Mouse (Mus musculus): ENCODE data around the gene Rab8a. TPM values are rescaled to one million over a fixed set of nuclear protein-coding genes. Genes with fewer than 3 reads are reported as not detected.
"Not testable (repeated sequence)": the region's sequence is repeated elsewhere in the genome, so short reads cannot be mapped to it uniquely, and the experiment has no call there.

The Rab8a gene
- 130 and 139 TPM in 2 replicates for polyA plus RNA-seq (2016; fragmentation: Nextera tagmentation; extraction: Ambion mirVana)

DNA sequence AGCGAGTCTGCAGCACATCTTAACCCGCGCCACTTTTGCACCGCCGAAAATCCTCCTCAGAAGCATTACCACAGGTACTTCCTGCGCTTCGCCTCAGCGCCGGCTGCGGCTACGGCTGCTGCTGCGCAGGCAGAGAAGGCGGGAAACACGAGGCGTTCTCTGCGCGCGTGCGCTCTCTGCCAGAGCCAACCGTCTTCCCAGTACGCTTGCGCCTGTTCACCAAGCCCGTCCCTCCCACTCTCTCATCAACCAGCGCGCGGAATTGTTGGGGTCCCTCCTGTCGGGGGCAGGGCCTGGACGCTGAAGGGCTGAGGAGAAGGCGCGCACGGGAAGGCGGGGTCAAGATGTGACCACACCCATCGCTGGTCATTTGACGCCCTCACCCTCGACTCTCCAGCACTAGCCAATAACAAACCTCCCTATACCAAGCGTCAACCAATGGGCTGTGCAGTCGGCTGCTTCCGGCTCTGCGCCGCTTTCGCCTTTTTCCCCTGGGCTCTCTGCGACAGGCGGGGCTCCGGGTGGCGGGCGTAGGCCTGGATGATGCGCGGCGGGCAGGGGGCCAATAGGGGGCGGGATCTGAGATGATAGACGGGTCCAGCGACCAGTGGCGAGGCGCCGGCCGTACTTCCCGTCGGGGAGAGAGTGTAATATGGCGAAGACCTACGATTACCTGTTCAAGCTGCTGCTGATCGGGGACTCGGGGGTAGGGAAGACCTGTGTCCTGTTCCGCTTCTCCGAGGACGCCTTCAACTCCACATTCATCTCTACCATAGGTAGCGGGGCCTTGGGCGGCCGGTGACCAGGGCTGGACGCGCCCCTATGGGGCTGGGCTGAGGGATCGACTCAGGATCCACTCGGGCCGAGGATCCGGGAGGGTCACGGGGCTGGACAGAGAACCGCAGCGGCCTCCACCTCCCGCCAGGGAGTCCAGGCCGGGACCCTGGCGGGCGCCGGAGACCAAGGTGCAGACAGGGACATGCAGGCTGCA, at the start of gene Rab8a:
TSS of gene Rab8a (plus strand) at position 494 of the 991 bp plus-strand sequence.
- Histone ChIP-seq H3K36me3 (replicated peaks) (peaks cover 32% of the 10 kb centered on the region), H3K4me1 (peaks cover 23% of the 10 kb centered on the region), H3K27ac (replicated peaks) (peak within 1 kb of the TSS; percentile 92), H3K27me3 (replicated peaks; ENCODE audit: low read depth, poor library complexity, severe bottlenecking) (no peaks in the 10 kb centered on the region), H3K4me3 (peak within 1 kb of the TSS; percentile 97), H3K9me3 (no peaks in the 10 kb centered on the region)
- WGBS, result under 1% methylated on average over 82 of the region's 82 CpGs
- DNase-seq (ENCODE audit: low spot score), result peak; percentile 100

DNA sequence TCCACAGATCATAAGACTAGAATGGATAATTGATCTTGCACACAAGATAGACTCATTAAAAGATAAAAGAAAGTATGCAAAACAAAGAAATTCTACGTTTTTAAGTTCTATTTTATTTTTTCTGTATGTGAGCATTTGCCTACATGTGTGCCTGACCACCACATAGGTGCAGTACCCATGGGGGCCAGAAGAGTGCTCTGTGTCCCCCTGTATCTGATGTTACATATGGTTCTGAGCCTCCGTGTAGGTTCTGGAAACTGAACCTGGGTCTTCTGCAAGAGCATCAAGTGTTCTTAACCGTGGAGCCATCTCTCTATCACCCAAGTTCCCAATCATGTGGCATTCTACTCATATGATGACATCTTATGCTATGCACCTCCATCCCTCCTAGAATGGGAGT, 48.5 kb upstream of the Rab8a start:
- H3K4me1 ChIP-seq, result no peaks in the 10 kb centered on the region
- no peaks in the 10 kb centered on the region for H3K27me3 ChIP-seq (replicated peaks; ENCODE audit: low read depth, poor library complexity, severe bottlenecking)
- WGBS, result 67% methylated on average over 3 of the region's 3 CpGs
- 0 out of 2 replicates have a peak, but pooled peaks cover 2% of the 10 kb centered on the region for H3K9me3 ChIP-seq
- DNase-seq (ENCODE audit: low spot score), result no peak
- no peaks in the 10 kb centered on the region for H3K36me3 ChIP-seq (replicated peaks)
- H3K27ac ChIP-seq (replicated peaks), result no peak overlapping the region
- no peak overlapping the region for H3K4me3 ChIP-seq

DNA sequence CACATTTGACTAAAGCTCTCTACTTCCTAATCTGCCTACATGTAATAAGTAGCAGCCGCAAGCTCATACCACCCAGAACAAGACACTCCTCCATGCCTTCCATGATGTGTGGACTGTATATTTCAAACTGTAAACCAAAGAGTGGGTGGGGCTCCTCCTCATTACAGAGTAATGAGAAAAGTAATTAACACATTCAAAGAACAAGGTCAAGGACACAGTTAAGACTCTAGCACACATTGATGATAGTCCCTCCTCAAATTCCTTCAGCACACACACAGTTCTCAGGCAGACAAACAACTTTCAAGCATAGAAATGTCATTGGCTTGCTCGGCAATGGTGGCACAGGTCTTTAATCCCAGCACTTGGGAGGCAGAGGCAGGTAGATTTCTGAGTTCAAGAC, 45.8 kb upstream of the Rab8a start:
- Histone ChIP-seq H3K36me3 (replicated peaks) (no peaks in the 10 kb centered on the region), H3K4me3 (no peak overlapping the region), H3K9me3 (0 out of 2 replicates have a peak, but pooled peaks cover 2% of the 10 kb centered on the region), H3K27ac (replicated peaks) (no peak overlapping the region), H3K4me1 (no peaks in the 10 kb centered on the region), H3K27me3 (replicated peaks; ENCODE audit: low read depth, poor library complexity, severe bottlenecking) (no peaks in the 10 kb centered on the region)
- WGBS, result 94% methylated on average over 2 of the region's 2 CpGs
- DNase-seq (ENCODE audit: low spot score), result no peak

DNA sequence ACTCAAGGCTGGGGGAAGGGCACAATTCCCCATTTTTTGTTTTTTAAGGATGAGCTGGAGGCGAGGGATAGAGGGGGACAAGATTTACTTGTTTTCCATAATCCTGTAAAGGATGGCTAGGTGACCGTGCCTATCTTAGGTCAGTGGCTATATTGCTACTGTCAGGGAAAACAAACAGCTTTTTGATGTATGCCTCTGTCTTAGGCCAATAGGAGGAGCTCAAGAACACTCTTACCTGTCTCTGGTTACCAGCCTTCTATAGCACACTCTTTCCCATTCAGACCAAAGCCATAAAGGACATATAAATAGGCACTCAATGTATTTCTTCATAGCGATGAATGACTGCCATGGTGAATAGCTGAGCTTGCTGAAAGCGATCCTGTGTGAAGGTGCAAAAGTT, 42.4 kb upstream of the Rab8a start:
- Histone ChIP-seq H3K36me3 (replicated peaks) (no peaks in the 10 kb centered on the region), H3K9me3 (no peaks in the 10 kb centered on the region), H3K4me1 (peaks cover 17% of the 10 kb centered on the region), H3K4me3 (no peak overlapping the region), H3K27me3 (replicated peaks; ENCODE audit: low read depth, poor library complexity, severe bottlenecking) (no peaks in the 10 kb centered on the region), H3K27ac (replicated peaks) (no peak overlapping the region)
- 55% methylated on average over 4 of the region's 4 CpGs for WGBS
- DNase-seq (ENCODE audit: low spot score), result no peak

DNA sequence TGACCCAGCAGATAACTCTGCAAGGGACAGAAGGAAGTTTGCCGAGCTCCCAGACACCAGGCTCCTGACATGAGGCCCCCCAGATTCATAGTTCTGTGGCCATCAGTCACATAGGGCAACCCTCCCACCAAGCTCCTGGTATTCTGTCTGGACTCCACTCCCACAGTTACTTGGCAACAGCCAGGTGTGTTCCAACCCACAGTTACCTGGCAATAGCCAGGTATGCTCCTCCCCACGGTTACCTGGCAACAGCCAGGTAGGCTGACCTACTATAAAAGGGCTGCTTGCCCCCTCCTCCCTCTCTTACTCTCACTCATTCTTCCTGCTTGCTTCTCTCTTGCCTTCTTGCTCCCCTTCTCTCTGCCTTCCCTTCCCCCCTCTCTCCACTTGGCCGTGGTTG, 39.5 kb upstream of the Rab8a start:
- not testable (repeated sequence) for H3K4me3 ChIP-seq; H3K36me3 ChIP-seq (replicated peaks); H3K27me3 ChIP-seq (replicated peaks; ENCODE audit: low read depth, poor library complexity, severe bottlenecking); H3K9me3 ChIP-seq
- Histone ChIP-seq H3K4me1 (peaks cover 17% of the 10 kb centered on the region), H3K27ac (replicated peaks) (peak overlapping the region; percentile 66; the same call in 1 of the 2 replicates)
- DNase-seq (ENCODE audit: low spot score), result peak; percentile 13
- WGBS, result 48% methylated on average over 3 of the region's 3 CpGs

DNA sequence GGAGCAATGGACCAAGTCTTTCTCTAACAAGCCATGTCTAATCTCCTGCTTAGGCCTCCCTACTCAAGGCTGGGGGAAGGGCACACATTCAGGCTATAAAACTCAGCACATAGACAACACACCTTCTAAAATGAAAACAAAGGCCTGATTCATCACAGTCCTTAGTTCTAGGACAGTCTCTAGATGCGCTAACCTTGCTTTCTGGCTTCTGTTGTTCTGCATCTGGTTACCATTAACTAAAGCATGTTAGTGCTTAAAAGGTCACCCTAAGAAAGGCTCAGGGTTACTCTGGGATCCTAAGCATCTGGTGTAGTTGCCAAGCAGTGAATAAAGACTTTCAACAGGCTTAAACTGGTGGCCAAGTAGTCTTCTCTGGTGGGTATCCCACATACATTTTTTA, 39.0 kb upstream of the Rab8a start:
- Histone ChIP-seq H3K36me3 (replicated peaks) (no peaks in the 10 kb centered on the region), H3K9me3 (no peaks in the 10 kb centered on the region), H3K4me3 (no peak overlapping the region), H3K27ac (replicated peaks) (peak overlapping the region; percentile 66; the same call in 1 of the 2 replicates), H3K4me1 (peaks cover 17% of the 10 kb centered on the region), H3K27me3 (replicated peaks; ENCODE audit: low read depth, poor library complexity, severe bottlenecking) (no peaks in the 10 kb centered on the region)
- peak; percentile 47 for DNase-seq (ENCODE audit: low spot score)
- WGBS, result 24% methylated on average over 1 of the region's 1 CpGs

DNA sequence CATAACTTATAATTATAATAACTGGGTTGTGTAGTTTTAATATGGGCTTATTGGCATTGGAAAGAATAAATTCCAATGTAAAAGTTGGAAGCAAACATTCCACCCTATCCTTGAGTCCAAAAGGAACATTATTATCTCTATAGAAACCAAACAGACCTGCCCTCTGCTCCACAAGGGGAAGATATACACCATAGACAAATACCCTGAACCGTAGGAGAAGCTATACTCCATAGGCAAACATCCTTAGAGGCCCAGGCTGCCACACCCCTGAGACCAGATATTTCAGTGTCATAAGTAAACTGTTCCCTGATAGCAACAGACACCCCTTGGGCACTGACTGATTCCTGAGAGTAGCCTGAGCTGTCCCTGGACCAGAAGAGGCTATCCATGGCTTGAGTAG, 33.2 kb upstream of the Rab8a start:
- Histone ChIP-seq H3K4me1 (peaks cover 17% of the 10 kb centered on the region), H3K4me3 (no peak overlapping the region), H3K9me3 (no peaks in the 10 kb centered on the region), H3K36me3 (replicated peaks) (no peaks in the 10 kb centered on the region), H3K27me3 (replicated peaks; ENCODE audit: low read depth, poor library complexity, severe bottlenecking) (no peaks in the 10 kb centered on the region), H3K27ac (replicated peaks) (no peak overlapping the region)
- 90% methylated on average over 1 of the region's 1 CpGs for WGBS
- DNase-seq (ENCODE audit: low spot score), result no peak

DNA sequence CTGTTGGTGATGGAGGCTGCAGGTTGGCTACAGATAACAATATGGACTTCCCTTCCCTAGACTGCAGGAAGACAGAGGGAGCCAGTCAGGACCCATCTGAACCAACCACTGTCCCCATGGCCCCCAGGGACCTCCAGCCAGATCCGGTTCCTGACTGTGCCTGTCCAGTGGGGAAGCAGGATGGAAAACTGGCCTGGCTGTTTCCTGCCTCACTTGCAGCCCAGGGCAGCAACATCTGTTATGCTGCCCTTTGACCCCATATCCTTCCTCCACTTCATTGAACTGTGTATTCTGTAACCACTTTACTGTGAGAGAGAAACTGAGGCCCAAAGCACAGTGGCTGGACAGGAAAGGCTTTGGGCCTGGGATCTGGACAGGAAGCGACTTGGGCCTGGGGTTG, 29.7 kb upstream of the Rab8a start:
- 41% methylated on average over 2 of the region's 2 CpGs for WGBS
- Histone ChIP-seq H3K36me3 (replicated peaks) (no peaks in the 10 kb centered on the region), H3K9me3 (no peaks in the 10 kb centered on the region), H3K4me1 (peaks cover 29% of the 10 kb centered on the region), H3K27ac (replicated peaks) (peak overlapping the region; percentile 46), H3K27me3 (replicated peaks; ENCODE audit: low read depth, poor library complexity, severe bottlenecking) (no peaks in the 10 kb centered on the region), H3K4me3 (no peak overlapping the region)
- DNase-seq (ENCODE audit: low spot score), result peak; percentile 59

DNA sequence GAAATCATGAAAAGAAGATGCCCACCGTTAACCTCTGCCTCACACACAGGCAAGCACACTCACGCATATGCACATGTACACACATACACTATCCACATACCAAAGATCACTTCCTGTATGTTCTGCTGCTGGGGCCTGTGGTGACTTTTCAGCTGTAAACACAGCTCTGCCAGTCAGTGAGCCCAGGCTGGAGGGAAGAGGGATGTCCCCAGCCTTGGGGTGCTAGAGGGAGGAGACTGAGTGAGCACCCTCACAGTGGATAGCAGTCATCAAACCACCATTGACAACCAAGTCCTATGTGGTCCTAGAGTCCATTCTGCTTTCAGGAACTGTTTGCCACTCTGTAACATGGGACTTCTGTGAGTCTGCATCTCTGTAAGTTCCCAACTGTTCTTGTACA, 29.1 kb upstream of the Rab8a start:
- no peaks in the 10 kb centered on the region for H3K36me3 ChIP-seq (replicated peaks)
- H3K27ac ChIP-seq (replicated peaks), result peak overlapping the region; percentile 46
- no peaks in the 10 kb centered on the region for H3K9me3 ChIP-seq
- no peak overlapping the region for H3K4me3 ChIP-seq
- 86% methylated on average over 2 of the region's 2 CpGs for WGBS
- peaks cover 32% of the 10 kb centered on the region for H3K4me1 ChIP-seq
- DNase-seq (ENCODE audit: low spot score), result no peak
- H3K27me3 ChIP-seq (replicated peaks; ENCODE audit: low read depth, poor library complexity, severe bottlenecking), result no peaks in the 10 kb centered on the region

DNA sequence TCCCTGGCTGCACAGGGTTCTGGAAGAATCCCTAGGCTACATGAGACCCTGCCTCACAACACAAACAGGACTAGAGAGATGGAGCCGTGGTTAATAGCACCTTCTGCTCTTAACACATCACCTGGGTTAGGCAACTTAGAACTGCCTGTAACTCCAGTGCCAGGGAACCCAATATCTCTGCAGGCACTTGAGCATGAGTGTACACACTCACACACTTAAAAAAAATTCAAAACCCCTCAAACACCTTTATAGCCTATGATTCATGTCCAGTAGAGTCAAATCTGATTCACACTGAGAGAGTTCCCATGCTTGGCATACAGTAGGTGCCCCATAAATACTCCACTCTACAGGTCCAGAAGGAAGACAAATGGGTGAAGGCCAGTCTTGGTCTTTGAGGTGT, 28.6 kb upstream of the Rab8a start:
- H3K27me3 ChIP-seq (replicated peaks; ENCODE audit: low read depth, poor library complexity, severe bottlenecking), result no peaks in the 10 kb centered on the region
- H3K4me3 ChIP-seq, result no peak overlapping the region
- H3K9me3 ChIP-seq, result no peaks in the 10 kb centered on the region
- WGBS, result 90% methylated on average over 1 of the region's 1 CpGs
- H3K4me1 ChIP-seq, result peaks cover 37% of the 10 kb centered on the region
- no peak overlapping the region for H3K27ac ChIP-seq (replicated peaks)
- no peak for DNase-seq (ENCODE audit: low spot score)
- H3K36me3 ChIP-seq (replicated peaks), result peaks cover under 1% of the 10 kb centered on the region; the same call in 1 of the 2 replicates

DNA sequence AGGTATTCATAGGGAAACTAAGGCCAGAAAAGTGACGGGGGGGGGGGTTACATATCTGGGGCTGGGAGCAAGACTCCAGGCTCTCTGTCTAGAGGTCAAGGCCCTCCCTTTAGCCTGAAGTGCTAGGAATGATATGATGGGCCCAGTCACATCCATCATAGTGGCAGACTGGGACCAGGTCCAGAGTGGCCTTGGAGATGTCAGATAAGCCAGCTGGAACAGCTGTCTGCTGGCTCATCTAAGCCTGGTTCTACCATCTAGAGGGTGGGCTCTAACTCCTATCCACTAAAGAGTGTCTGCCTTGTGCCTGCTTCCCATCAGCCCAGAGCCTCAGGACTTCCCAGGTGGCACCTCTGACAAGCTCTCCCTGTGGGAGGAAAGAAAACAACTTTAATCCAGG, 28.1 kb upstream of the Rab8a start:
- no peak for DNase-seq (ENCODE audit: low spot score)
- Histone ChIP-seq H3K36me3 (replicated peaks) (peaks cover 5% of the 10 kb centered on the region), H3K4me3 (no peak overlapping the region), H3K9me3 (no peaks in the 10 kb centered on the region), H3K27me3 (replicated peaks; ENCODE audit: low read depth, poor library complexity, severe bottlenecking) (no peaks in the 10 kb centered on the region), H3K4me1 (peaks cover 41% of the 10 kb centered on the region), H3K27ac (replicated peaks) (no peak overlapping the region; the same call in 1 of the 2 replicates)
- WGBS, result 81% methylated on average over 1 of the region's 1 CpGs

DNA sequence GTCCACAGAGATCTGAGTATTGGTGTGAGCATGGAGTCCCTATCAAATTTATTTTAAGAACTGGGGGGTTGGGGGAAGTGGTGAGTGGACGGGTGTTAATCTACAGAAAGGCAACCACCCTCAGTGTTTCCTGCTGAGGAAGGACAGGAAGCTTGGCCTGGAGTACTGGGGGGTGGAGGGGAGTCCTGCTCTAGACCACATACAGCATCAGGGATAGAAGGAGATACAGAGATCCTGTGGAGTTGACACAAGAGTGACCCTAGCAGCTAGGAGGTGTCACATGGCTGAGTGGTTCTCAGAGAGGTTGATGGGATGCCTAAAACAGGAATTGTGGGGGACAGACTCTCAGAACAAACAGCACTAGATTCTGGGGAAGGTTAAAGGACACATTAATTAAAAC, 27.5 kb upstream of the Rab8a start:
- H3K9me3 ChIP-seq, result no peaks in the 10 kb centered on the region
- DNase-seq (ENCODE audit: low spot score), result no peak
- peaks cover 48% of the 10 kb centered on the region for H3K4me1 ChIP-seq
- H3K36me3 ChIP-seq (replicated peaks), result peaks cover 11% of the 10 kb centered on the region
- no peak overlapping the region for H3K27ac ChIP-seq (replicated peaks)
- WGBS, result 50% methylated on average over 1 of the region's 1 CpGs
- H3K4me3 ChIP-seq, result no peak overlapping the region
- no peaks in the 10 kb centered on the region for H3K27me3 ChIP-seq (replicated peaks; ENCODE audit: low read depth, poor library complexity, severe bottlenecking)
